Mouse (Mus musculus) lung, postnatal 0 days (tissue): ENCODE results near the gene Atrx.

Experiments used
- CTCF ChIP-seq: IDR thresholded peaks from 2 replicates; pipeline ENCODE4 v1.5.1; 2016; ENCODE audit warnings: antibody characterized with exemption, mild to moderate bottlenecking
- EP300 ChIP-seq: IDR thresholded peaks from 2 replicates; pipeline ENCODE4 v1.6.1; 2016; ENCODE audit warnings: antibody characterized with exemption, mild to moderate bottlenecking, control low read depth

DNA sequence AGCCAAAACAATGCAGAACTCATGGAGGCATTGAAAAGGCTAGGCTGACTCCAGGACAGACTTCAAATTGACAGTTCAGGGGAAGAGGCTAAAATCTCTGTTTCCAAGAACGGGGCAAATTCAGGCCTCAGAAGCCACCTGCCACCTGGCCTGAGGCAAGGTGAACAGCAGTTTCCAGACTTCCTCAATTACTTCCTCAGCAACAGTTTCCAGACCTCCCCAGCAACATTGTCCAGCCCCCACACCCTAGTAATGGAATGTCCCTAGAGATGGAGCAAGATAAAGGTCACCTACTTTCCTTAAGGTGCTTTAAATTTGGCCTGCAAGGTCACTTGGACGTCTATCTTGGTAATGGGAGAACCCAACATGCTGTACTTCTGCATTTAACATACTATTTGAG is 8.5 kb upstream of the Atrx start:
- TF ChIP-seq CTCF (no peak), EP300 (no peak)
